Mouse (Mus musculus) stomach, postnatal 0 days (tissue): ENCODE measurements around the gene Haus6. TPM values are rescaled to one million over a fixed set of nuclear protein-coding genes. Genes with fewer than 3 reads are reported as not detected.

Experiments used
- ATAC-seq: fragments of 200-750 bp; cut with Nextera tagmentation; 2 replicates; pipeline ENCODE4 v1.8.0; 2017; ENCODE audit not compliant: low FRiP score, low TSS enrichment
- DNase-seq: peaks from one replicate; pipeline ENCODE4 v3.0.0-alpha.2; 2016; ENCODE audit warnings: low spot score
- H3K27ac ChIP-seq: fragments of 300-500 bp; sonication (generic); replicated peaks from 2 replicates; pipeline ENCODE4 v1.5.1; 2014; ENCODE audit warnings: mild to moderate bottlenecking, control low read depth
- H3K27me3 ChIP-seq: fragments of 300-500 bp; sonication (generic); 2 replicates; pipeline ENCODE4 v1.6.1; 2014; ENCODE audit warnings: low read length; ENCODE audit not compliant: control insufficient read depth, insufficient read depth
- H3K36me3 ChIP-seq: fragments of 300-500 bp; sonication (generic); 2 replicates; pipeline ENCODE4 v1.6.1; 2014; ENCODE audit warnings: low read length, mixed read lengths; ENCODE audit not compliant: control insufficient read depth, insufficient read depth
- H3K4me1 ChIP-seq: fragments of 300-500 bp; sonication (generic); replicated peaks from 2 replicates; pipeline ENCODE4 v1.6.1; 2014; ENCODE audit warnings: antibody characterized with exemption; ENCODE audit not compliant: control insufficient read depth, insufficient read depth
- H3K4me2 ChIP-seq: fragments of 300-500 bp; sonication (generic); replicated peaks from 2 replicates; pipeline ENCODE4 v1.6.1; 2014; ENCODE audit warnings: low read depth, mild to moderate bottlenecking, control low read depth, moderate library complexity
- H3K4me3 ChIP-seq: fragments of 300-500 bp; sonication (generic); 2 replicates; pipeline ENCODE4 v1.5.1; 2014; ENCODE audit warnings: low read depth, low read length, control low read depth
- H3K9ac ChIP-seq: fragments of 300-500 bp; sonication (generic); 2 replicates; pipeline ENCODE4 v1.6.1; 2014; ENCODE audit warnings: mild to moderate bottlenecking, low read length, control low read depth, mixed read lengths
- H3K9me3 ChIP-seq: fragments of 300-500 bp; sonication (generic); 2 replicates; pipeline ENCODE4 v1.6.1; 2016; ENCODE audit warnings: low read length; ENCODE audit not compliant: control insufficient read depth
- CTCF ChIP-seq: IDR thresholded peaks from 2 replicates; pipeline ENCODE4 v1.5.1; 2016; ENCODE audit warnings: antibody characterized with exemption, low read depth, mild to moderate bottlenecking, moderate library complexity
- EP300 ChIP-seq: optimal IDR thresholded peaks from 2 replicates; pipeline ENCODE3; 2016; ENCODE audit warnings: antibody characterized with exemption
- WGBS: fragments of 180-500 bp; shearing (Covaris S2); extraction: QIAGEN DNeasy Blood & Tissue Kit; methylation state at CpG from one replicate; pipeline ENCODE4 v1.1.7; 2014; 5-methylcytosine and 5-hydroxymethylcytosine counted together
- polyA plus RNA-seq: library from polyadenylated mRNA; unstranded; fragments of >200 nt; fragmentation: Nextera tagmentation; extraction: Ambion mirVana; gene quantifications from 2 replicates; pipeline ENCODE4 v1.2.1, GENCODE M21; 2015

Haus6 gene
- polyA plus RNA-seq, 1 experiment from 2014 or later: 4.4 TPM

DNA sequence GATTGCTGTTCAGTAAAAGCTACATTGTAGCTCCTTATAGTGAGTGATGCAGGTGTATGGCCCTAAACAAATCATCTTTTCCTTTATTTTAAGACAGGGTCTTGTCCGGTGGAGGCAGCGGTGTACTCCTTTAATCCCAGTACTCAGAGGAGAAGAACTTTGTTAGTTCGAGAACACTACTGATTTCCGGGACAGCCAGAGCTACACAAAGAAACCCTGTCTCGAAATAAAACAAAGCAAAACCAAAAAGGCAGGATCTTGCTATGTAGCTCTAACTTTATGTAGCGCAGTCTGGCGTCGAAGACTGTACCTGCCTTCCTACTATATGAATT lies 400 bp upstream of the Haus6 start:
- H3K4me2 ChIP-seq: peak overlapping the region; percentile 98
- H3K36me3 ChIP-seq: no peaks in the 10 kb centered on the region
- DNase-seq (no peak), ATAC-seq (no peak)
- H3K27me3 ChIP-seq: no peaks in the 10 kb centered on the region
- H3K9ac ChIP-seq: peak overlapping the region; percentile 67
- peak overlapping the region; percentile 86 for H3K4me3 ChIP-seq
- H3K4me1 ChIP-seq: no peaks in the 10 kb centered on the region
- H3K9me3 ChIP-seq: no peaks in the 10 kb centered on the region
- peak overlapping the region; percentile 75 for H3K27ac ChIP-seq
- WGBS: 31% methylated on average over 8 of the region's 8 CpGs
- TF ChIP-seq EP300 (peak; percentile 83), CTCF (no peak)

DNA sequence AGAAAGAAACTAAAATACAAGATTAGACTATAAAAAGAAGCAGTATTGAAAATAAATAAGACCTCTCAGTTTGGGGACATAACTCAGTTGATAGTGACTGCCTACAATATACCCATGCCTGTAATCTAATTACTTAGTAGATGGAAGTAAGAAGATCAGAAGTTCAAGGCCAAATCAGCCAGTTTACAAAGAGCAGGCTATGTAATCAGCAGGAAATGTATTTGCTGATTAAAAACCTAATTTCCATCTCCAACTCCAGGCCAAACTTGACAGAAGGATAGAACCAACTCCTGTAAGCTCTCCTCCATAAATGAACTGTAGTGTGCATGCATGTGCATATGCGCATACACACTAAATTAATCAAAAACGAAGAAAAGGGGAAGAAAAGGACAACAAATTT lies 20.6 kb downstream of the Haus6 start:
- ATAC-seq (no peak), DNase-seq (no peak)
- Histone ChIP-seq H3K36me3 (peaks cover under 1% of the 10 kb centered on the region; the same call in 1 of the 2 replicates), H3K9ac (no peak overlapping the region), H3K27me3 (no peaks in the 10 kb centered on the region), H3K27ac (no peak overlapping the region), H3K4me1 (no peaks in the 10 kb centered on the region), H3K9me3 (no peaks in the 10 kb centered on the region), H3K4me2 (no peak overlapping the region), H3K4me3 (no peak overlapping the region)
- WGBS: 92% methylated on average over 2 of the region's 2 CpGs
- no peak for TF ChIP-seq CTCF
- TF ChIP-seq EP300: no peak

DNA sequence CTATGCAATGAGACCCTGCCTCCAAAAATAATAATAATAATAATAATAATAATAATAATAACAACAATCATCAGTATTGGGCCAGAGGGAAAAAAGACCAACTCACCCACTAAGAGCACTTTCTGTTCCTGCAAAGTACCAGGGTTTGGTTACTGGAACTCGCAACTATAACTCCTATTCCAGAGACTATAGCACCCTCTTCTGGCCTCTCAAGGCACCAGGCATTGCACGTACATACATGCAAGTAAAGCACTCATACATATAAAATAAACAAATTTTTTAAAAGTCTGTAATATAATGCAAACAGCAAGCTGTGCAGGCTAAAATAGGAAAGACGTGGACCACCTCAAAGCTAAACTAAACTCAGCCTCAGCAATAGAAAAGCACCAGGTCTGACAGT lies 23.6 kb downstream of the Haus6 start:
- no peak for TF ChIP-seq EP300
- peak; percentile 48 for TF ChIP-seq CTCF
- no peak overlapping the region for H3K4me3 ChIP-seq
- ATAC-seq (no peak), DNase-seq (no peak)
- H3K36me3 ChIP-seq: peaks cover 11% of the 10 kb centered on the region; the same call in 1 of the 2 replicates
- no peak overlapping the region for H3K4me2 ChIP-seq
- WGBS: 80% methylated on average over 3 of the region's 3 CpGs
- H3K9me3 ChIP-seq: no peaks in the 10 kb centered on the region
- no peak overlapping the region for H3K27ac ChIP-seq
- no peaks in the 10 kb centered on the region for H3K27me3 ChIP-seq
- H3K4me1 ChIP-seq: no peaks in the 10 kb centered on the region
- no peak overlapping the region for H3K9ac ChIP-seq

DNA sequence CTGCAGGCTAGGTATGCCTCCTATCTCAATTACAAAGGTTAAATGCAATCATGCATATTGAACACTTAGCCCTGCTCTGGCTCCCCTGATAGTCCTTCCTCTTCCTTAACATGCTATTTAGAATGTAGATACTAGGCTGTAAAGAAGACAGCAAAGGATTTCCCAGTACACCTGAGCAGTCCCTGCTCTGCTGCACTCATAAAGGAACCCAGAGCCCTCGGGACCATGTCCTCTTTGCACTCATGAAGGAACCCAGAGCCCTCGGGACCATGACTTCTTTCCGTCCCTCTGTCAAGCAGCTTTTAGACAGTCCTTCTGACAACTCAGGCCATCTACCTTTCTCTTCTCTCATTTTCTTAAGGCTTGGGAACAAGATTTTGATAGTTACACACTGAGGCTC lies 31.3 kb downstream of the Haus6 start:
- Histone ChIP-seq H3K36me3 (peaks cover 7% of the 10 kb centered on the region; the same call in 1 of the 2 replicates), H3K9ac (no peak overlapping the region), H3K9me3 (no peaks in the 10 kb centered on the region), H3K27ac (no peak overlapping the region), H3K4me3 (no peak overlapping the region), H3K27me3 (no peaks in the 10 kb centered on the region), H3K4me1 (peaks cover 3% of the 10 kb centered on the region; the same call in 1 of the 2 replicates), H3K4me2 (no peak overlapping the region)
- 77% methylated on average over 3 of the region's 3 CpGs for WGBS
- DNase-seq (no peak), ATAC-seq (no peak)
- no peak for TF ChIP-seq CTCF
- no peak for TF ChIP-seq EP300

DNA sequence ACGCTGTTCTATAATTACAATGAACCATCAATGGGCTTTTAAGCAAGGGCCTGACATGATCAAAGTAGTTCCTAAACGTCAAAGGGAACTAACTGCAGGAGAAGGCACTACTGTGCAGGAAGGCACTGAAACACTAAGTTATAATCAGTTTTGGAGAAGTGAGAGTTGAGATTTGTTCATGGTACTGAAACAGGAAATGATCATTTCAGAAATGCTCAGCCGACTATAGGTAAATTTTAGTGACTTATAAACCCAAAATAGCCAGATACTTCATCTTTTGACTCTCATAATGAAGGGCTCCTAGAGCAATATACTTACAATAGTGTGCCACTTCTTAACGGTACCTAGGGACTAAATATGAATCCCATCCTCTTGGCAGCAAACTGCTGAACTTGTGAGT lies 31.8 kb downstream of the Haus6 start:
- no peaks in the 10 kb centered on the region for H3K9me3 ChIP-seq
- no peak overlapping the region for H3K27ac ChIP-seq
- H3K9ac ChIP-seq: no peak overlapping the region
- no peak for ATAC-seq
- H3K4me1 ChIP-seq: peaks cover 3% of the 10 kb centered on the region; the same call in 1 of the 2 replicates
- no peak overlapping the region for H3K4me2 ChIP-seq
- no peak for TF ChIP-seq CTCF
- TF ChIP-seq EP300: no peak
- peaks cover 4% of the 10 kb centered on the region; the same call in 1 of the 2 replicates for H3K36me3 ChIP-seq
- no peak overlapping the region for H3K4me3 ChIP-seq
- H3K27me3 ChIP-seq: no peaks in the 10 kb centered on the region
- WGBS: 63% methylated on average over 4 of the region's 4 CpGs
- no peak for DNase-seq

DNA sequence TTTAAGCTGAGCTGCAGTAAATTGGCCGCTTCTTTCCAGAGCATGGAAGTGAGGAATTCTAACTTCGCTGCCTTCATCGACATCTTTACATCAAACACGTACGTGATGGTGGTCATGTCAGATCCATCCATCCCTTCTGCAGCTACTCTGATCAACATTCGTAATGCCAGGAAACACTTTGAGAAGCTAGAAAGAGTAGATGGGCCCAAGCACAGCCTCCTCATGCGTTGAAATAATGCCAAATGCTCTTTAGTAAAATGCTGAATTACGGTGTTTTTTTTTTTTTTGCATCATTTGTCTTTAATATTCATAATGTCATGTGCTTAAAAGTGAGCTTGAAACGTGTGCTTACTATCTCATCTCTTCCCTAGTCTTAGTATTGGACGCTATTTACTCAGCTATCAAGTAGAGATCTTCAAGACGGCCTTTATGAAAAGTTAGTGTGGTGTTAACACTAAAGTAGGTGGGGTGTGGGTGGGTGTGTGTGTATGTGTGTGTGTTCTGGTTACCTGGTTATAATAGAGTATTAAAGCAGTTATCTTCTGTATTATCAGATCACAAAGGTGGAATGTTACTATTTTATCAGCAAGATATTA lies 35.1 kb downstream of the Haus6 start:
- DNase-seq (no peak), ATAC-seq (no peak)
- H3K27me3 ChIP-seq: no peaks in the 10 kb centered on the region
- no peaks in the 10 kb centered on the region for H3K36me3 ChIP-seq
- H3K27ac ChIP-seq: peak overlapping the region; percentile 98
- H3K4me2 ChIP-seq: peak overlapping the region; percentile 81
- TF ChIP-seq CTCF: no peak
- no peak for TF ChIP-seq EP300
- 7% methylated on average over 11 of the region's 11 CpGs for whole genome bisulfite sequencing
- H3K9me3 ChIP-seq: no peaks in the 10 kb centered on the region
- peak overlapping the region; percentile 98 for H3K9ac ChIP-seq
- peak overlapping the region; percentile 89 for H3K4me3 ChIP-seq
- H3K4me1 ChIP-seq: peaks cover 3% of the 10 kb centered on the region; the same call in 1 of the 2 replicates
